Mouse (Mus musculus): ENCODE measurements around the gene Inhbe.

DNA sequence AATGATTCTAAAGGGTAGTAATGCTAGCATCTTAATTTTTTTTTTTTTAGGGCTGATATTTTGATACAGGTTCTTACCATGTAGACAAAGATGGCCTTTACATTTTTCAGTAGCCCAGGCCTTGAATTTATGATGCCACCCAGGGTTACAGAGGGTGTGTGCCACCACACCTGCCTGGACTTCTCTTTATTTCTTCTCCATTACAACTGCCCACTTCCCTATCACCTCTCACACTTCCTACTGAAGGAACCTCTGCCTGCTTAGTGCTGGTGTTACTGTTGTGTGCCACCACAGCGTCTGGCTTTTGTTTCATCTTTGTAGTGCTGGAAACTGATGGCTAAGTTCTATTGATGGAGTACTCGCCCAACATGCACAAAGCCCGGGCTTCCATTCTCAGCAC is 6.5 kb upstream of the Inhbe start:
- no peak for TF ChIP-seq CTCF (IDR thresholded peaks at IDR 0.05; ENCODE audit: control insufficient read depth, insufficient read depth, low read length)
- TF ChIP-seq POLR2A (IDR thresholded peaks at IDR 0.05; ENCODE audit: borderline replicate concordance, control insufficient read depth, low read depth, low read length), result no peak
